Mouse (Mus musculus): ENCODE results near the gene Atf5. TPM values are rescaled to one million over a fixed set of nuclear protein-coding genes. Genes with fewer than 3 reads are reported as not detected.

Gene Atf5
- polyA plus RNA-seq, 1 experiment from 2014 or later, result 3.1 TPM

GRCm38 (mm10) chr7:44847772-44848171 is 31.3 kb upstream of the Atf5 start:
- H3K4me2 ChIP-seq (ENCODE audit: low read depth, low read length), result peak overlapping the region; percentile 62
- H3K9ac ChIP-seq (replicated peaks; ENCODE audit: low read length), result peak overlapping the region; percentile 19; the same call in 1 of the 2 replicates
- H3K4me1 ChIP-seq (ENCODE audit: control insufficient read depth, insufficient read depth, low read length), result peaks cover 3% of the 10 kb centered on the region; the same call in 1 of the 2 replicates
- ATAC-seq (replicated peaks; ENCODE audit: insufficient number of reproducible peaks, low FRiP score, low TSS enrichment, low read depth) (no peak), DNase-seq (ENCODE audit: low spot score) (no peak)
- peak overlapping the region; percentile 69 for H3K4me3 ChIP-seq (ENCODE audit: low read depth, low read length)
- 79% methylated on average over 5 of the region's 5 CpGs for WGBS
- H3K9me3 ChIP-seq (replicated peaks; ENCODE audit: control insufficient read depth, low read length), result no peaks in the 10 kb centered on the region
- H3K27ac ChIP-seq (replicated peaks; ENCODE audit: low read depth, low read length), result no peak overlapping the region
- H3K27me3 ChIP-seq (ENCODE audit: control insufficient read depth, insufficient read depth, low read length), result no peaks in the 10 kb centered on the region
- peaks cover 8% of the 10 kb centered on the region for H3K36me3 ChIP-seq (replicated peaks; ENCODE audit: control insufficient read depth, insufficient read depth, low read depth, low read length)

DNA sequence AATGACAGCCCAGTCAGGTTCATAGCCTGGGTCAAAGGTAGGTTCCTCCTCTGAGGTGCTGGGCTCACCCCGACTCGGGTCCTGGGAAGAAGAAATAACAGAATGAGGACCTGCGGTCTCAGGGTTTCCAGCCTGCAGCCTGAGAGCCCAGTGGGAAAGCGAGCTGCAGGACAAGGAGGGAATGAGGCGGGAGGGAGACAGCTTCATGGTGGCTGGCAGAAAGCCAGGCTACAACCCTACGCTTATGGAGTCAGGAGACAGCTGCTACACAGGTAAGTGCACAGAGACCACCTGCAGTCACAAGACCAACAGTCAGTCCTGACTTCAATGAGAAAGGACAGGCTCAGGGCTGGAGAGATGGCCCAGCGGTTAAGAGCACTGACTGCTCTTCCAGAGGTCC is 30.3 kb upstream of the Atf5 start:
- 95% methylated on average over 7 of the region's 7 CpGs for WGBS
- DNase-seq (ENCODE audit: low spot score) (no peak), ATAC-seq (replicated peaks; ENCODE audit: insufficient number of reproducible peaks, low FRiP score, low TSS enrichment, low read depth) (no peak)
- Histone ChIP-seq H3K4me2 (ENCODE audit: low read depth, low read length) (no peak overlapping the region), H3K36me3 (replicated peaks; ENCODE audit: control insufficient read depth, insufficient read depth, low read depth, low read length) (peaks cover 8% of the 10 kb centered on the region), H3K27ac (replicated peaks; ENCODE audit: low read depth, low read length) (no peak overlapping the region), H3K9ac (replicated peaks; ENCODE audit: low read length) (no peak overlapping the region), H3K4me1 (ENCODE audit: control insufficient read depth, insufficient read depth, low read length) (peaks cover 3% of the 10 kb centered on the region; the same call in 1 of the 2 replicates), H3K9me3 (replicated peaks; ENCODE audit: control insufficient read depth, low read length) (no peaks in the 10 kb centered on the region), H3K27me3 (ENCODE audit: control insufficient read depth, insufficient read depth, low read length) (no peaks in the 10 kb centered on the region), H3K4me3 (ENCODE audit: low read depth, low read length) (no peak overlapping the region)

- no peak overlapping the region for H3K27ac ChIP-seq (replicated peaks; ENCODE audit: low read depth, low read length)
- ATAC-seq (replicated peaks; ENCODE audit: insufficient number of reproducible peaks, low FRiP score, low TSS enrichment, low read depth) (no peak), DNase-seq (ENCODE audit: low spot score) (no peak)
- H3K4me3 ChIP-seq (ENCODE audit: low read depth, low read length), result no peak overlapping the region
- peaks cover 3% of the 10 kb centered on the region; the same call in 1 of the 2 replicates for H3K4me1 ChIP-seq (ENCODE audit: control insufficient read depth, insufficient read depth, low read length)
- H3K36me3 ChIP-seq (replicated peaks; ENCODE audit: control insufficient read depth, insufficient read depth, low read depth, low read length), result peaks cover 8% of the 10 kb centered on the region
- WGBS, result 88% methylated on average over 10 of the region's 10 CpGs
- H3K9me3 ChIP-seq (replicated peaks; ENCODE audit: control insufficient read depth, low read length), result no peaks in the 10 kb centered on the region
- no peak overlapping the region for H3K9ac ChIP-seq (replicated peaks; ENCODE audit: low read length)
- H3K4me2 ChIP-seq (ENCODE audit: low read depth, low read length), result no peak overlapping the region
- H3K27me3 ChIP-seq (ENCODE audit: control insufficient read depth, insufficient read depth, low read length), result peaks cover 5% of the 10 kb centered on the region
These were observed 28.5 kb upstream of the Atf5 start for GRCm38 (mm10) chr7:44845006-44845405.

DNA sequence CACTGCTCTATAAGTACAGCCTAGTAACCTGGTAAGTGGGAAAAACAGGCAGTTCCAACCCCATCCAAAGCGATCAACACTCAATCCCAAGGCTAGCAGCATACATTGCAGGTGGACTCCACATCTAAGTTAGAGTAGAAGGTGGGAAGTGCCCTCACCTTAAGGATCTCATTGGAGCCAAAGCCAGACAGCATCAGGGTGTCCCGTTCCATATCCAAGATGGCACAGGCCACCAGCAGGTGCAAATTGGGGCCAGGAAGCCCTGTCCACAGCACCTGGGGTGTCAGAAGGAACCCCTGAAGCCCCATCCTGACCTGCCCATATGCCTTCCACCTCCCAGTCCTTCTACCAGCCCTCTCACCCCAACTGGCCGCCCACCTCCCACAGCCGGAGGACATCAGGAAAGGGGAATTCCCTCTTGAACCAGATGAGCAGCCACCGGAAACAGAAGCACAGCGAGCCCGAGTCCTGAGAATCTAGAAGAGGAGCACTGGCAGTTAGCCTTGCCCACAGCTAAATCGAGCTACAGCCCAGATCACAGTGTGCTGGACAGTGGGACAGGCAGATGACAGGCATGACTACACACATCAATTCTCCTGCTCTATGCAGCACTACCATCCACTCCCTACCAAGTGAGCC is 25.5 kb upstream of the Atf5 start:
- DNase-seq (ENCODE audit: low spot score) (no peak), ATAC-seq (replicated peaks; ENCODE audit: insufficient number of reproducible peaks, low FRiP score, low TSS enrichment, low read depth) (no peak)
- H3K4me3 ChIP-seq (ENCODE audit: low read depth, low read length), result no peak overlapping the region
- no peaks in the 10 kb centered on the region for H3K9me3 ChIP-seq (replicated peaks; ENCODE audit: control insufficient read depth, low read length)
- no peak overlapping the region for H3K4me2 ChIP-seq (ENCODE audit: low read depth, low read length)
- H3K27me3 ChIP-seq (ENCODE audit: control insufficient read depth, insufficient read depth, low read length), result peaks cover 9% of the 10 kb centered on the region
- peaks cover 8% of the 10 kb centered on the region for H3K36me3 ChIP-seq (replicated peaks; ENCODE audit: control insufficient read depth, insufficient read depth, low read depth, low read length)
- H3K4me1 ChIP-seq (ENCODE audit: control insufficient read depth, insufficient read depth, low read length), result peaks cover 5% of the 10 kb centered on the region; the same call in 1 of the 2 replicates
- no peak overlapping the region for H3K9ac ChIP-seq (replicated peaks; ENCODE audit: low read length)
- no peak overlapping the region for H3K27ac ChIP-seq (replicated peaks; ENCODE audit: low read depth, low read length)
- 92% methylated on average over 8 of the region's 8 CpGs for WGBS

DNA sequence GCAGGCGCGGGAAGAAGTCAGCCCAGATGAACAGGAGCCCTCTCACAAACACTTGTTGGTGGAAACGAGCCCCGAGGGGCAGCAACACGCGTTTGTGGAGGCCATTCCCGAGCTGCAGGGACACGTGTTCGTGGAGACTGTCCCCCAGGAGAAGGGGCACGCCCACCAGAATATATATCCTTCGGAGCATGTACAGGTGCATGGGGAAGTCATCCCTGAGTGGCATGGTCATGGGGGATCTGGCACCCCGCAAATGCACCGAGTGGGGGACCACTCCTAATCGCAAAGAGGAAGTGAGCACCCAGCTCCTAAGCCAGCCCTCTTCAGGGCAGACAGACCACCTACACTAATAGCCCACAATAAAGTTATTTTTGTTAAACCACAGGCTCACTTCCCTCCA is 24.0 kb upstream of the Atf5 start:
- WGBS, result 59% methylated on average over 14 of the region's 14 CpGs
- H3K4me1 ChIP-seq (ENCODE audit: control insufficient read depth, insufficient read depth, low read length), result peaks cover 5% of the 10 kb centered on the region; the same call in 1 of the 2 replicates
- H3K27me3 ChIP-seq (ENCODE audit: control insufficient read depth, insufficient read depth, low read length), result peaks cover 9% of the 10 kb centered on the region

DNA sequence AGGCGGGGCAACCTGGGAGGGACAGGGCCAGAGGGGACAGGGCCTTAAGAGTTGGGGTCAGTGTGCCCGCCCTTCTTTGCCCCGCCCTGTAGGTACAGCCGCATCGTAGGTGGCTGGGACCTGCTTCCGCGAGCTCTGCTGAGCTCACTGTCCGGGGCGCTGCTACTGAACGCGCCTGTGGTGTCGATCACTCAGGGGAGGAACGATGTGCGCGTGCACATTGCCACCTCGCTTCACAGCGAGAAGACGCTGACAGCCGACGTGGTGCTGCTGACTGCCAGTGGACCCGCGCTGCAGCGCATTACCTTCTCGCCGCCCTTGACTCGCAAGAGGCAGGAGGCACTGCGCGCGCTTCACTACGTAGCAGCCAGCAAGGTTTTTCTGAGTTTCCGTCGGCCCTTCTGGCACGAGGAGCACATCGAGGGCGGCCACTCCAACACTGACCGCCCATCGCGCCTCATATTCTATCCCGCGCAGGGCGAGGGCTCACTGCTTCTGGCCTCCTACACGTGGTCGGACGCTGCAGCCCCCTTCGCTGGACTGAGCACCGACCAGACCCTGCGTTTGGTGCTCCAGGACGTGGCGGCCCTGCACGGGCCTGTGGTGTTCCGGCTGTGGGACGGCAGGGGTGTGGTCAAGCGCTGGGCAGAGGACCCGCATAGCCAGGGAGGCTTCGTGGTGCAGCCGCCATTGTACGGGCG is 23.2 kb upstream of the Atf5 start:
- H3K9ac ChIP-seq (replicated peaks; ENCODE audit: low read length), result peak overlapping the region; percentile 47
- peak overlapping the region; percentile 23 for H3K4me3 ChIP-seq (ENCODE audit: low read depth, low read length)
- peaks cover 5% of the 10 kb centered on the region; the same call in 1 of the 2 replicates for H3K4me1 ChIP-seq (ENCODE audit: control insufficient read depth, insufficient read depth, low read length)
- DNase-seq (ENCODE audit: low spot score) (peak; percentile 54), ATAC-seq (replicated peaks; ENCODE audit: insufficient number of reproducible peaks, low FRiP score, low TSS enrichment, low read depth) (peak; percentile 24)
- WGBS, result 1% methylated on average over 58 of the region's 58 CpGs
- H3K9me3 ChIP-seq (replicated peaks; ENCODE audit: control insufficient read depth, low read length), result no peaks in the 10 kb centered on the region
- H3K4me2 ChIP-seq (ENCODE audit: low read depth, low read length), result peak overlapping the region; percentile 61
- no peak overlapping the region; the same call in 1 of the 2 replicates for H3K27ac ChIP-seq (replicated peaks; ENCODE audit: low read depth, low read length)
- peaks cover 8% of the 10 kb centered on the region for H3K36me3 ChIP-seq (replicated peaks; ENCODE audit: control insufficient read depth, insufficient read depth, low read depth, low read length)
- H3K27me3 ChIP-seq (ENCODE audit: control insufficient read depth, insufficient read depth, low read length), result peaks cover 9% of the 10 kb centered on the region

More for the DNA sequence above, 24.0 kb upstream of the Atf5 start:
- H3K36me3 ChIP-seq (replicated peaks; ENCODE audit: control insufficient read depth, insufficient read depth, low read depth, low read length), result peaks cover 8% of the 10 kb centered on the region
- no peaks in the 10 kb centered on the region for H3K9me3 ChIP-seq (replicated peaks; ENCODE audit: control insufficient read depth, low read length)
- peak overlapping the region; percentile 61 for H3K4me2 ChIP-seq (ENCODE audit: low read depth, low read length)
- no peak for DNase-seq (ENCODE audit: low spot score)
- no peak overlapping the region for H3K27ac ChIP-seq (replicated peaks; ENCODE audit: low read depth, low read length)
- ATAC-seq (replicated peaks; ENCODE audit: insufficient number of reproducible peaks, low FRiP score, low TSS enrichment, low read depth), result no peak
- no peak overlapping the region for H3K4me3 ChIP-seq (ENCODE audit: low read depth, low read length)
- H3K9ac ChIP-seq (replicated peaks; ENCODE audit: low read length), result no peak overlapping the region

DNA sequence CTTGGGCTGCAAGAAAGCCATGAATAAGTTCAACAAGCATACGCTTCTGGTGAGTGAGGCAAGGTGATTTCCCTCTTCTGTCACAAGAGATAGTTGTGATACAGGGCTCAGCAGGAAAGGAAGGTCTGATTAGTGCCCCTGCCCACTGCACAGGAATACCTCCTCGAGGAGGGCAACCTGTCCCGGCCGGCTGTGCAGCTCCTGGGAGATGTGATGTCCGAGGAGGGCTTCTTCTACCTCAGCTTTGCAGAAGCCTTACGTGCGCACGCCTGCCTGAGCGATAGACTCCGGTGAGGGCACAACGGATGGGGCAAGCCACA is 22.7 kb upstream of the Atf5 start:
- H3K27me3 ChIP-seq (ENCODE audit: control insufficient read depth, insufficient read depth, low read length), result peaks cover 9% of the 10 kb centered on the region
- WGBS, result 27% methylated on average over 11 of the region's 11 CpGs

GRCm38 (mm10) chr7:44838073-44838472 is 21.6 kb upstream of the Atf5 start:
- Histone ChIP-seq H3K4me2 (ENCODE audit: low read depth, low read length) (no peak overlapping the region), H3K4me3 (ENCODE audit: low read depth, low read length) (no peak overlapping the region), H3K27ac (replicated peaks; ENCODE audit: low read depth, low read length) (no peak overlapping the region), H3K27me3 (ENCODE audit: control insufficient read depth, insufficient read depth, low read length) (peaks cover 9% of the 10 kb centered on the region), H3K9me3 (replicated peaks; ENCODE audit: control insufficient read depth, low read length) (no peaks in the 10 kb centered on the region), H3K4me1 (ENCODE audit: control insufficient read depth, insufficient read depth, low read length) (peaks cover 5% of the 10 kb centered on the region; the same call in 1 of the 2 replicates), H3K9ac (replicated peaks; ENCODE audit: low read length) (no peak overlapping the region), H3K36me3 (replicated peaks; ENCODE audit: control insufficient read depth, insufficient read depth, low read depth, low read length) (no peaks in the 10 kb centered on the region; the same call in 1 of the 2 replicates)
- DNase-seq (ENCODE audit: low spot score), result no peak
- ATAC-seq (replicated peaks; ENCODE audit: insufficient number of reproducible peaks, low FRiP score, low TSS enrichment, low read depth), result no peak
- WGBS, result 89% methylated on average over 6 of the region's 6 CpGs

More for the DNA sequence above, 22.7 kb upstream of the Atf5 start:
- Histone ChIP-seq H3K4me1 (ENCODE audit: control insufficient read depth, insufficient read depth, low read length) (peaks cover 5% of the 10 kb centered on the region; the same call in 1 of the 2 replicates), H3K4me3 (ENCODE audit: low read depth, low read length) (peak overlapping the region; percentile 23), H3K9me3 (replicated peaks; ENCODE audit: control insufficient read depth, low read length) (no peaks in the 10 kb centered on the region), H3K36me3 (replicated peaks; ENCODE audit: control insufficient read depth, insufficient read depth, low read depth, low read length) (peaks cover 6% of the 10 kb centered on the region), H3K9ac (replicated peaks; ENCODE audit: low read length) (no peak overlapping the region; the same call in 1 of the 2 replicates), H3K4me2 (ENCODE audit: low read depth, low read length) (peak overlapping the region; percentile 61), H3K27ac (replicated peaks; ENCODE audit: low read depth, low read length) (no peak overlapping the region)
- ATAC-seq (replicated peaks; ENCODE audit: insufficient number of reproducible peaks, low FRiP score, low TSS enrichment, low read depth) (no peak), DNase-seq (ENCODE audit: low spot score) (no peak)
